Mouse (Mus musculus) A20 (cell line): ENCODE measurements at regions not wholly inside any gene's neighbourhood (a gene's known extent, or its start where the extent isn't known, plus 50 kb on each side); places are given as distances from the start of the nearest gene placed in this dataset.

Experiments
- DNase-seq: peaks from one replicate; pipeline ENCODE4 v3.0.0-alpha.2; 2011; ENCODE audit warnings: low read depth, low spot score

- DNase-seq, result no peak
Observed at GRCm38 (mm10) chr1:91734731-91735130, 66.5 kb upstream of the Twist2 start.

- no peak for DNase-seq
Observed at GRCm38 (mm10) chr1:91735436-91735835, 65.8 kb upstream of the Twist2 start.

- DNase-seq, result no peak
Observed at GRCm38 (mm10) chr1:91740661-91741060, 60.6 kb upstream of the Twist2 start.

GRCm38 (mm10) chr1:91742031-91742430 lies 59.2 kb upstream of the Twist2 start:
- no peak for DNase-seq

- DNase-seq, result no peak
Observed at GRCm38 (mm10) chr1:91742914-91743313, 58.3 kb upstream of the Twist2 start.

- DNase-seq, result no peak
Observed at GRCm38 (mm10) chr1:91744076-91744475, 57.2 kb upstream of the Twist2 start.

GRCm38 (mm10) chr1:91744701-91745100 lies 56.6 kb upstream of the Twist2 start:
- no peak for DNase-seq

GRCm38 (mm10) chr1:91747583-91747982 lies 53.7 kb upstream of the Twist2 start:
- DNase-seq, result no peak
